Mouse (Mus musculus) G1E (cell line): ENCODE results near the gene Foxq1. TPM values are rescaled to one million over a fixed set of nuclear protein-coding genes. Genes with fewer than 3 reads are reported as not detected.

ENCODE experiments used
- ATAC-seq: 2 replicates; pipeline ENCODE4 v1.8.0; 2016; ENCODE audit warnings: mild to moderate bottlenecking; ENCODE audit not compliant: insufficient number of reproducible peaks, poor library complexity, low FRiP score, severe bottlenecking; ENCODE audit errors: extremely low read depth
- DNase-seq: peaks from one replicate; pipeline ENCODE4 v3.0.0; 2012; ENCODE audit warnings: low spot score
- H3K27me3 ChIP-seq: 2 replicates; pipeline ENCODE4 v1.6.1; 2012; ENCODE audit warnings: mild to moderate bottlenecking, low read length, inconsistent platforms; ENCODE audit not compliant: insufficient read depth
- H3K36me3 ChIP-seq: replicated peaks from 2 replicates; pipeline ENCODE3; 2012; ENCODE audit warnings: mild to moderate bottlenecking, inconsistent platforms
- H3K4me1 ChIP-seq: 2 replicates; pipeline ENCODE4 v1.6.1; 2012; ENCODE audit warnings: low read depth, low read length, inconsistent platforms, mixed read lengths; ENCODE audit not compliant: insufficient read depth
- H3K4me3 ChIP-seq: 2 replicates; pipeline ENCODE4 v1.5.1; 2012; ENCODE audit warnings: low read depth, mild to moderate bottlenecking, inconsistent platforms, low read length, moderate library complexity, mixed read lengths
- H3K9me3 ChIP-seq: replicated peaks from 2 replicates; pipeline ENCODE4 v1.6.1; 2012; ENCODE audit warnings: inconsistent platforms
- CTCF ChIP-seq: IDR thresholded peaks from 2 replicates; pipeline ENCODE4 v1.5.1; 2012; ENCODE audit warnings: low read depth, low read length, inconsistent platforms, mixed read lengths
- GATA1 ChIP-seq: IDR thresholded peaks from 2 replicates; pipeline ENCODE4 v1.6.1; 2012; ENCODE audit warnings: borderline replicate concordance, low read length, inconsistent platforms, mixed read lengths
- GATA2 ChIP-seq: IDR thresholded peaks from 2 replicates; pipeline ENCODE4 v1.6.1; 2012; ENCODE audit warnings: low read depth, low read length, inconsistent platforms, borderline replicate concordance
- POLR2AphosphoS5 ChIP-seq: IDR thresholded peaks from 2 replicates; pipeline ENCODE4 v1.6.1; 2012; ENCODE audit warnings: low read depth, low read length, inconsistent platforms; ENCODE audit not compliant: insufficient replicate concordance
- TAL1 ChIP-seq: conservative IDR thresholded peaks from 2 replicates; pipeline ENCODE4 v1.6.1; 2012; ENCODE audit warnings: low read depth, low read length, inconsistent platforms, mixed read lengths
- polyA plus RNA-seq: library from polyadenylated mRNA; stranded (reverse); fragments of >175 nt; gene quantifications from 2 replicates; pipeline ENCODE4 v1.2.3, GENCODE M21; 2012
- total RNA-seq, 2 experiments: library from RNA; stranded (forward) in 1 of 2; stranded (reverse) in 1 of 2; fragments of 200-1000 nt in 1 of 2; fragments of >200 nt in 1 of 2; fragmentation: Nextera tagmentation in 1 of 2; gene quantifications; 2 replicates each; pipeline ENCODE4 v1.2.3; 2014 to 2017

Foxq1 gene
- total and polyA plus RNA-seq, 3 experiments = 0.05 TPM; not detected in 2

DNA sequence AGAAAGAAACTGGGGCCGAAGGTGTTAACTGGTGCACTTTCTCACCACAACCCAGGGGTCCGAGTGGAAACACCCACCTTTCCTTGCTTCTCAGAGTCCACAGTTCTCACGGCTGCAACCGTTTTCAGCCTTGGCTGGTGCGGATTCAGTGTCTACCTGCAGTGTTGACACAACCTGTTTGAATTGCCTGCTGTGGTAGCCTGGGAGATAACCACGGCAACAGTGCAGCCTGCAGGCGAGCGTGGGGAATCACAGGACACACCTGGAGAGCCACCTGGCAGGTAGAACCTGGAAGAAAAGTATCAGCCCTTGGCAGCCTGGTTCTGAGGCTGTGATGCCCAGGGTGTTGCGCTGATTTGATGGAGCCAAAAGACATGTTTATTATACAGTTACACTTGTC lies 23.9 kb downstream of the Foxq1 start:
- TF ChIP-seq GATA1 (no peak), GATA2 (no peak), CTCF (no peak), TAL1 (no peak), POLR2AphosphoS5 (no peak)
- no peaks in the 10 kb centered on the region for H3K36me3 ChIP-seq
- no peak for ATAC-seq
- no peaks in the 10 kb centered on the region for H3K9me3 ChIP-seq
- H3K27me3 ChIP-seq = peaks cover 4% of the 10 kb centered on the region
- no peak for DNase-seq
- no peaks in the 10 kb centered on the region for H3K4me1 ChIP-seq
- H3K4me3 ChIP-seq = no peak overlapping the region

DNA sequence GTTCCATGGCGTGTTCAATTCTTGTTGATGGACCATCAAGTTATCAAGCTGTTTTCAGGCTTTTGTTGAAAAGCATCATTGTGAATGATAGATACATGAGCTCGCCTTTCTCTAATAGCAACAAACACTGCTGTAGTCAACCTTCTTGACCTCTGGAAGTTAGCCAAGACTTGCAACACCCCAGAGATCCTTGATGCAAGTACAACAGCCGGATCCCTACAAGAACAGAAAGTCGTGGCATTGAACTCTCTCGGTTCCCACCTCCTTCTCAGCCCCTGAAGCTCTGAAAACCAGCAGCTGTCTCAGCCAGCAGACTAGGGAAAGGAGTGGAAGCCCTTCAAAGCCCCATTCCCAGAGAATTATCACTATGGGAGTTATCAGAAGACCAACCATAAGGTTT lies 31.4 kb downstream of the Foxq1 start:
- ATAC-seq (no peak), DNase-seq (no peak)
- no peak for TF ChIP-seq CTCF
- no peak for TF ChIP-seq GATA2
- TF ChIP-seq GATA1 = no peak
- TF ChIP-seq POLR2AphosphoS5 = no peak
- TF ChIP-seq TAL1 = no peak
- Histone ChIP-seq H3K27me3 (no peaks in the 10 kb centered on the region; the same call in 1 of the 2 replicates), H3K4me1 (no peaks in the 10 kb centered on the region), H3K9me3 (no peaks in the 10 kb centered on the region), H3K36me3 (no peaks in the 10 kb centered on the region), H3K4me3 (no peak overlapping the region)

DNA sequence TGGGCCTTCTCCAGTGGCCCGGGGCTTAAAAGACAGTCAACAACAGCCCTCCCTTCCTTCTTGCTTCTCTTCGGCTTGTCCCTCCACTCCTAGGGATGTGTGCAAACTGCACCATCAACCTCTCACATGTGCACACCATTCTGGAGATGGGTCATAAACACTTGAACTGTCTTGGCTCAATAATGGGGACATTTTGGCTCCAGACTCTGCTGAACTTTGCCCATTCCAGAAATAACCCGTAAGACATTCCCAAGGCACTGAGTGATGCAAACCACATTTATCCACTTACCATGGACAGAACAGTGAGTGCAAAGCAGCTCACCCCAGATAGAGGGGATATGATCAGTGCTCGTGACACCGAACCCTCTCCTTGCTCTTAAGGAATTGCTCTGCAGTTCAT lies 43.6 kb downstream of the Foxq1 start:
- Histone ChIP-seq H3K4me3 (no peak overlapping the region), H3K4me1 (no peaks in the 10 kb centered on the region), H3K36me3 (no peaks in the 10 kb centered on the region), H3K9me3 (no peaks in the 10 kb centered on the region), H3K27me3 (peaks cover 3% of the 10 kb centered on the region; the same call in 1 of the 2 replicates)
- no peak for ATAC-seq
- DNase-seq = no peak
- TF ChIP-seq GATA1 (no peak), TAL1 (no peak), POLR2AphosphoS5 (no peak), GATA2 (no peak), CTCF (no peak)

- Histone ChIP-seq H3K9me3 (no peaks in the 10 kb centered on the region), H3K36me3 (no peaks in the 10 kb centered on the region), H3K27me3 (peaks cover 6% of the 10 kb centered on the region), H3K4me3 (no peak overlapping the region), H3K4me1 (no peaks in the 10 kb centered on the region)
- DNase-seq = no peak
- TF ChIP-seq CTCF (no peak), POLR2AphosphoS5 (no peak), GATA2 (no peak), GATA1 (no peak), TAL1 (no peak)
- ATAC-seq = no peak
Observed at GRCm38 (mm10) chr13:31603964-31604363, 48.0 kb downstream of the Foxq1 start.

Other genes starting within 250 kb of the Foxq1 start
- not detected in 2 replicates for gene A530084C06Rik, start 3.2 kb downstream of the Foxq1 start, total RNA-seq (2014; fragmentation: Nextera tagmentation)
- not detected in 2 replicates for gene A530084C06Rik, start 3.2 kb downstream of the Foxq1 start, total RNA-seq (2017)
- not detected in 2 replicates for gene A530084C06Rik, start 3.2 kb downstream of the Foxq1 start, polyA plus RNA-seq
- not detected in 2 replicates for gene Foxf2, start 69.7 kb downstream of the Foxq1 start, total RNA-seq (2014; fragmentation: Nextera tagmentation)
- gene Foxf2, start 69.7 kb downstream of the Foxq1 start, total RNA-seq (2017) = 0.33 TPM in 1 of 2 replicates, not detected in the other
- gene Foxf2, start 69.7 kb downstream of the Foxq1 start, polyA plus RNA-seq = not detected in 2 replicates